Mouse (Mus musculus): ENCODE data around the gene Prkaca.

DNA sequence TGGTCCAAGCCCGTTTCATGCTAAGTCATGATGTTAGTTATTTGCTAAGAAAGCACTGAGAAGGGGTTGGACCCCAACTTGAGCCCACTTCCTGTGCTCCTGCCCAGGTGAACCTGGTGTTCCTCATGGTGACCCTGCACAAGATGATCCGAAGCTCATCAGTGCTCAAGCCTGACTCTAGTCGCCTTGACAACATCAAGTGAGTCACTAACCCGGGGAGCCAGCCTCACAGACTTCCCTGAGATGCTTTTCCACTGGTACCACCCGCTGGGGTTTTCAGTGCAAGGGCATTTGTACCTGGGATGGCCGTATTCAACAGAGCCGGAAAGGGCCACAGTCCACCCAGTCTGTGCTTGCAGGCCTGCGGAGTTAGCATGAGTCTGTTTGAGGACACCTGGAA is 37.4 kb upstream of the Prkaca start:
- TF ChIP-seq CTCF (IDR thresholded peaks at IDR 0.05; ENCODE audit: low read depth, low read length) (no peak), POLR2A (IDR thresholded peaks at IDR 0.05; ENCODE audit: extremely low read depth, insufficient read depth, low read length) (no peak)
